Mouse (Mus musculus): ENCODE results near the gene Evi2. TPM values are rescaled to one million over a fixed set of nuclear protein-coding genes. Genes with fewer than 3 reads are reported as not detected.

Gene Evi2
- 0.02 and 0.08 TPM in 2 replicates for polyA plus RNA-seq (2012; rRNA removed; ENCODE audit: low replicate concordance)

DNA sequence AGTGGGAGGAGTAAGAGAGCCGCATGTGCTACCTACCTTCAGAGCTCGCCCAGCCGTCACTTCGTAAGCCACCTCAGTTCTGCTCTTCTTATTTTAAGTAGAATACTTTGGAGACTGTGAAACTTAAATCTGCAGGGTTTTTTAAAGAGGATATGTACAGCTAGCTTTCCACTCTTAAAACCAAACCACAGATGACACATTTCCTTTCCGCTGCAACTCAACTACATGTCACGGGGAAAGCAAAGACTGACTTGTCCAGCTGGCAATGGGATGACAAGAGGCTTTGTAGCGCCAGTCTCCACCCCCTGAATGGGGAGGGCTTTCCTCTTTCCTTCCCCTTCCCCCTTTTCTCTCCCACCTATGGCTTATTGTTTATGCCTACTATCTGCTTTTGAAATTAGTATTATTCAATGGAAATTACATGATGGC is at the start of gene Evi2, which contains the start of gene Evi2a:
TSS of gene Evi2 (minus strand) at position 257 of the 429 bp plus-strand sequence.
TSS of gene Evi2a (minus strand) at position 277 of the 429 bp plus-strand sequence.

GRCm38 (mm10) chr11:79523560-79524309 is 6.7 kb downstream of the Evi2 start, which contains the start of gene Evi2b:
TSS of gene Evi2b (minus strand) at chr11:79523762.

DNA sequence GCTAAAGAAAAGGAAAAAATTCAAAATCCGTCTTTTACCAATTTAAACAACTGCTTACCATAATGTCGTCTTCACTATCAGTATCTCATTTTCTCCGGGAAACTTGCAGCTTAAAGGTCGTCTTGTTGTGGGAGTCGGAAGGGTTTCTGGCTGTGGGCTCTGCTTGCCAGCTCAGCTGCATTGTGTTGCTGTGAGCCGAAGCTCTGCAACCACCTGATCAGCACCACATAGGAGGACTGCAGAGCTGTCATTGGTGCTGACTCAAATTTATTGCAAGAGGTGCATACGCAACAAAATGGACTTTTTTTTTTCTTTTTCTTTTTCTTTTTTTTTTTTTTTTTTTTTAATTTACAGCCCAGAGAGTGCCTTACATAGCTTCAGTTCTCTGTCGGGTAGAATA is 26.5 kb downstream of the Evi2 start, which contains the start of gene Omg:
TSS of gene Omg (minus strand) at position 240 of the 400 bp plus-strand sequence.

Other genes with a start within 250 kb of the Evi2 start
- gene Gm9964, start 233.7 kb downstream of the Evi2 start, polyA plus RNA-seq (2012; rRNA removed; ENCODE audit: low replicate concordance) = not detected in 2 replicates
- 6.0 and 9.6 TPM in 2 replicates for gene Nf1, start 190.9 kb downstream of the Evi2 start, polyA plus RNA-seq (2012; rRNA removed; ENCODE audit: low replicate concordance)
- gene Omg, start 26.5 kb downstream of the Evi2 start, polyA plus RNA-seq (2012; rRNA removed; ENCODE audit: low replicate concordance) = not detected in 2 replicates
- gene Evi2b, start 6.8 kb downstream of the Evi2 start, polyA plus RNA-seq (2012; rRNA removed; ENCODE audit: low replicate concordance) = 3.2 and 6.0 TPM in 2 replicates
- gene Evi2a, start within 50 bp of the Evi2 start, polyA plus RNA-seq (2012; rRNA removed; ENCODE audit: low replicate concordance) = 1.3 and 1.4 TPM in 2 replicates
- gene Rab11fip4, start 60.6 kb upstream of the Evi2 start, polyA plus RNA-seq (2012; rRNA removed; ENCODE audit: low replicate concordance) = 11.8 and 12.2 TPM in 2 replicates